Mouse (Mus musculus) small intestine, adult 2 months (tissue): ENCODE results near the gene Nmt1. TPM values are rescaled to one million over a fixed set of nuclear protein-coding genes. Genes with fewer than 3 reads are reported as not detected.
A peak's percentile ranks its signal among the peaks of the same experiment; 100 is the strongest.

Experiments used
- H3K27ac ChIP-seq: fragments of 200-500 bp; 2 replicates; pipeline ENCODE4 v1.5.1; 2012; ENCODE audit warnings: low read depth, low read length, control low read depth, inconsistent platforms; ENCODE audit not compliant: insufficient read depth
- H3K27me3 ChIP-seq: fragments of 200-500 bp; 2 replicates; pipeline ENCODE4 v1.6.1; 2012; ENCODE audit warnings: mild to moderate bottlenecking, moderate library complexity, low read length, inconsistent platforms; ENCODE audit not compliant: control insufficient read depth, insufficient read depth
- H3K36me3 ChIP-seq: fragments of 200-500 bp; 2 replicates; pipeline ENCODE4 v1.6.1; 2012; ENCODE audit warnings: mild to moderate bottlenecking, low read length, control low read depth, inconsistent platforms; ENCODE audit not compliant: control insufficient read depth, insufficient read depth
- H3K4me1 ChIP-seq: fragments of 200-500 bp; 2 replicates; pipeline ENCODE4 v1.6.1; 2012; ENCODE audit warnings: low read length, inconsistent platforms, mixed read lengths; ENCODE audit not compliant: control insufficient read depth, insufficient read depth, insufficient read length
- H3K4me3 ChIP-seq: fragments of 200-500 bp; 2 replicates; pipeline ENCODE4 v1.5.1; 2012; ENCODE audit warnings: low read depth, mild to moderate bottlenecking, control low read depth, inconsistent platforms, low read length, moderate library complexity
- CTCF ChIP-seq: fragments of 200-500 bp; IDR thresholded peaks from 2 replicates; pipeline ENCODE4 v1.5.1; 2012; ENCODE audit warnings: low read depth, mild to moderate bottlenecking, control low read depth, inconsistent platforms, low read length, moderate library complexity, mixed read lengths; ENCODE audit not compliant: insufficient replicate concordance, insufficient read length; ENCODE audit errors: extremely low read depth
- POLR2A ChIP-seq: fragments of 200-500 bp; IDR thresholded peaks from 2 replicates; pipeline ENCODE4 v1.6.1; 2012; ENCODE audit warnings: low read depth, mild to moderate bottlenecking, control low read depth, inconsistent platforms, low read length, moderate library complexity
- WGBS: fragments of 180-500 bp; shearing (Covaris S2); methylation state at CpG from one replicate; pipeline ENCODE4 v1.1.7; 2018; 5-methylcytosine and 5-hydroxymethylcytosine counted together
- polyA plus RNA-seq: library from polyadenylated mRNA; depleted of rRNA; stranded (reverse); fragments of >200 nt; gene quantifications from 2 replicates; pipeline ENCODE4 v1.2.3, GENCODE M21; 2012

The Nmt1 gene
- polyA plus RNA-seq, 1 experiment = 34.1 TPM

GRCm38 (mm10) chr11:103100361-103100760 is 72.4 kb downstream of the Nmt1 start:
- Histone ChIP-seq H3K27ac (no peak overlapping the region), H3K27me3 (no peaks in the 10 kb centered on the region), H3K4me3 (no peak overlapping the region), H3K4me1 (peaks cover 18% of the 10 kb centered on the region), H3K36me3 (0 out of 2 replicates have a peak, but pooled peaks cover 2% of the 10 kb centered on the region)
- WGBS = 70% methylated on average over 8 of the region's 8 CpGs
- TF ChIP-seq POLR2A (no peak), CTCF (no peak)

DNA sequence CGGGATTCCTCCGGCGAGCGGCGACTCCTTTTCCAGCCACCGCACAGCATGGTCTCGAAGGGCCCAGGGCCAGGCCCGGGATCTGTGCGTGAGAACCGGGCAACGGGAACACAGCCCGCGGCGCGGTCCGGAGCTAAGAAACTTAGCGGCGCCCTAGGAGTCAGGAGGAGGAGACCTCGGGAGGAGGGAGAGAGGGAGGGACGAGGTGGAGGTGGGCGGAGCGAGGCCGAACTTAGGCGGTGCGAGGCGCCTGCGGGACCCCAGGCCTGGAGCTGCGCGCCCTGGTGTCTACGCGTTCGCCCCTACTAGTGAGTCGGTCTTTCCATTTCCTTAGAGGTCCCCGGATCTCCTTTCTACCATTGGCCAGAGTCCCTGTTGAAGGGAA is 73.5 kb downstream of the Nmt1 start, which contains the start of the genes Plcd3 and Acbd4:
Plcd3 (minus strand) TSS at position 178 of the 385 bp plus-strand sequence.
Acbd4 (plus strand) TSS at position 202 of the 385 bp plus-strand sequence.
- H3K4me3 ChIP-seq = peak within 1 kb of the TSS; percentile 78
- no peaks in the 10 kb centered on the region for H3K27me3 ChIP-seq
- H3K27ac ChIP-seq = peak within 1 kb of the TSS; percentile 48
- under 1% methylated on average over 34 of the region's 34 CpGs for WGBS
- peaks cover 23% of the 10 kb centered on the region for H3K4me1 ChIP-seq
- peak; percentile 58; the same call in 1 of the 2 replicates for TF ChIP-seq POLR2A
- TF ChIP-seq CTCF = no peak
- H3K36me3 ChIP-seq = peaks cover 12% of the 10 kb centered on the region

- TF ChIP-seq CTCF (no peak), POLR2A (no peak)
- Histone ChIP-seq H3K4me3 (peak overlapping the region; percentile 78), H3K4me1 (peaks cover 26% of the 10 kb centered on the region), H3K36me3 (peaks cover 17% of the 10 kb centered on the region), H3K27me3 (no peaks in the 10 kb centered on the region), H3K27ac (peak overlapping the region; percentile 48)
- WGBS = 2% methylated on average over 30 of the region's 30 CpGs
Measured at GRCm38 (mm10) chr11:103101866-103102501, 74.0 kb downstream of the Nmt1 start.

DNA sequence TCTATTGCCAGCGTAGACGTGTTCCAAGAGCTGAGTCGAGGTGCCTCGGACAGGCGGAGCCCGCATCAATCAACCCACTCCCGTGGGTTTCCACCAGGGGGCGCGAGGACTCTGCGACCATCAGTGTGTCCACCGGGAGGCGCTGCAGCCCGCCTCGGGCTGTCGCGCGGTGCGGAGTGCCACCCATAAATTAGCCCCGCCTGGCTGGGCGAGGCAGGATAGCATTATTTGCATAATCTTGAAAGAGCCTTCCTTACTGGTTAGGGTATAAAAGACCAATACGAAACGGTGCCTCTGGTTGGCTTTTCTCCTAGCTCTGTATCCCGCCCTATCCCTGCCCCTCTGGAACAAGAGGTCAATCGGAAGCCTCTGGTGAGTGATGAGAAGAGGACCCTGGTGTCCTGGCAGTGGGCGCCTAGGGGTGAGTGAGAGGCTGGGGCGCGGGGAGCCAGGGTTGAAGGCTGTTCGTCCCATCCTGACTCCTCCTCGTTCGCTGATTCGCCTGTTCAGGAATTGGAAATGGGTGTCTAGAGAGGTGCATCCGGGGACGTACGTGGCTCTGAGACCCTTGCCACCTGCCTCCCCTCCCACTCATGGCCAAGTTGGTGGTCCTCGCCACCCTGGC is 74.8 kb downstream of the Nmt1 start:
- Histone ChIP-seq H3K4me1 (peaks cover 20% of the 10 kb centered on the region), H3K27ac (peak overlapping the region; percentile 92), H3K4me3 (peak overlapping the region; percentile 85), H3K36me3 (peaks cover 18% of the 10 kb centered on the region), H3K27me3 (no peaks in the 10 kb centered on the region)
- WGBS = under 1% methylated on average over 35 of the region's 35 CpGs
- peak; percentile 78; the same call in 1 of the 2 replicates for TF ChIP-seq POLR2A
- peak; percentile 100 for TF ChIP-seq CTCF

- H3K36me3 ChIP-seq = peaks cover 21% of the 10 kb centered on the region
- TF ChIP-seq POLR2A (peak; percentile 21; the same call in 1 of the 2 replicates), CTCF (no peak)
- H3K4me1 ChIP-seq = peaks cover 20% of the 10 kb centered on the region
- H3K4me3 ChIP-seq = peak overlapping the region; percentile 85
- no peaks in the 10 kb centered on the region for H3K27me3 ChIP-seq
- 38% methylated on average over 8 of the region's 8 CpGs for WGBS
- H3K27ac ChIP-seq = peak overlapping the region; percentile 92
Measured at GRCm38 (mm10) chr11:103103621-103104020, 75.6 kb downstream of the Nmt1 start.

- 26% methylated on average over 7 of the region's 7 CpGs for WGBS
Measured at GRCm38 (mm10) chr11:103104469-103104868, 76.5 kb downstream of the Nmt1 start.

GRCm38 (mm10) chr11:103105180-103105725 is 77.3 kb downstream of the Nmt1 start:
- Histone ChIP-seq H3K36me3 (peaks cover 25% of the 10 kb centered on the region), H3K4me3 (peak overlapping the region; percentile 63), H3K4me1 (peaks cover 20% of the 10 kb centered on the region), H3K27ac (peak overlapping the region; percentile 98), H3K27me3 (no peaks in the 10 kb centered on the region)
- 29% methylated on average over 14 of the region's 14 CpGs for WGBS
- TF ChIP-seq POLR2A (no peak; the same call in 1 of the 2 replicates), CTCF (no peak)

More at GRCm38 (mm10) chr11:103104469-103104868, 76.5 kb downstream of the Nmt1 start:
- peaks cover 25% of the 10 kb centered on the region for H3K36me3 ChIP-seq
- H3K27ac ChIP-seq = peak overlapping the region; percentile 98
- H3K27me3 ChIP-seq = no peaks in the 10 kb centered on the region
- H3K4me1 ChIP-seq = peaks cover 20% of the 10 kb centered on the region
- no peak for TF ChIP-seq CTCF
- TF ChIP-seq POLR2A = peak; percentile 57; the same call in 1 of the 2 replicates
- peak overlapping the region; percentile 85 for H3K4me3 ChIP-seq
